Mouse (Mus musculus): ENCODE results near the gene Itpka. TPM values are rescaled to one million over a fixed set of nuclear protein-coding genes. Genes with fewer than 3 reads are reported as not detected.
A peak's percentile ranks its signal among the peaks of the same experiment; 100 is the strongest.

Itpka gene
- total and polyA plus RNA-seq, 2 experiments from 2014 or later = 0.50 to 1.00 TPM

GRCm38 (mm10) chr2:119757601-119758100 lies 15.5 kb downstream of the Itpka start:
- ATAC-seq (ENCODE audit: insufficient read depth, low read depth) = no peak
- TF ChIP-seq CTCF (IDR thresholded peaks at IDR 0.05; ENCODE audit: low read depth) (no peak), EP300 (IDR thresholded peaks at IDR 0.05; ENCODE audit: low read depth) (no peak)
- Histone ChIP-seq H3K4me2 (ENCODE audit: low read depth, low read length) (peak overlapping the region; percentile 100), H3K27me3 (ENCODE audit: control insufficient read depth, insufficient read depth, low read length) (peaks cover 66% of the 10 kb centered on the region), H3K9ac (replicated peaks; ENCODE audit: low read depth, low read length) (peak overlapping the region; percentile 29), H3K9me3 (replicated peaks; ENCODE audit: control insufficient read depth, low read length) (no peaks in the 10 kb centered on the region), H3K36me3 (replicated peaks; ENCODE audit: control insufficient read depth, insufficient read depth, low read length) (no peaks in the 10 kb centered on the region), H3K4me1 (ENCODE audit: control insufficient read depth, insufficient read depth) (0 out of 2 replicates have a peak, but pooled peaks cover 11% of the 10 kb centered on the region), H3K27ac (ENCODE audit: low read depth) (no peak overlapping the region), H3K4me3 (ENCODE audit: low read depth, low read length) (peak overlapping the region; percentile 66)
- 4% methylated on average over 28 of the region's 31 CpGs for WGBS
- DNase-seq (ENCODE audit: low spot score) = no peak

GRCm38 (mm10) chr2:119758101-119758843 lies 16.1 kb downstream of the Itpka start:
- no peak for TF ChIP-seq EP300 (IDR thresholded peaks at IDR 0.05; ENCODE audit: low read depth)
- TF ChIP-seq CTCF (IDR thresholded peaks at IDR 0.05; ENCODE audit: low read depth) = no peak
- Histone ChIP-seq H3K4me1 (ENCODE audit: control insufficient read depth, insufficient read depth) (0 out of 2 replicates have a peak, but pooled peaks cover 11% of the 10 kb centered on the region), H3K4me3 (ENCODE audit: low read depth, low read length) (peak overlapping the region; percentile 66), H3K36me3 (replicated peaks; ENCODE audit: control insufficient read depth, insufficient read depth, low read length) (no peaks in the 10 kb centered on the region), H3K9me3 (replicated peaks; ENCODE audit: control insufficient read depth, low read length) (no peaks in the 10 kb centered on the region), H3K4me2 (ENCODE audit: low read depth, low read length) (peak overlapping the region; percentile 100), H3K27ac (ENCODE audit: low read depth) (no peak overlapping the region), H3K27me3 (ENCODE audit: control insufficient read depth, insufficient read depth, low read length) (peaks cover 65% of the 10 kb centered on the region), H3K9ac (replicated peaks; ENCODE audit: low read depth, low read length) (peak overlapping the region; percentile 29)
- under 1% methylated on average over 29 of the region's 77 CpGs for WGBS
- DNase-seq (ENCODE audit: low spot score) = no peak
- ATAC-seq (ENCODE audit: insufficient read depth, low read depth) = peak; percentile 47

GRCm38 (mm10) chr2:119758844-119759835 lies 17.0 kb downstream of the Itpka start:
- Histone ChIP-seq H3K9ac (replicated peaks; ENCODE audit: low read depth, low read length) (no peak overlapping the region), H3K36me3 (replicated peaks; ENCODE audit: control insufficient read depth, insufficient read depth, low read length) (peaks cover 8% of the 10 kb centered on the region; the same call in 1 of the 2 replicates), H3K9me3 (replicated peaks; ENCODE audit: control insufficient read depth, low read length) (no peaks in the 10 kb centered on the region), H3K4me3 (ENCODE audit: low read depth, low read length) (peak overlapping the region; percentile 66), H3K4me2 (ENCODE audit: low read depth, low read length) (peak overlapping the region; percentile 100), H3K27ac (ENCODE audit: low read depth) (no peak overlapping the region), H3K4me1 (ENCODE audit: control insufficient read depth, insufficient read depth) (0 out of 2 replicates have a peak, but pooled peaks cover 11% of the 10 kb centered on the region), H3K27me3 (ENCODE audit: control insufficient read depth, insufficient read depth, low read length) (peaks cover 59% of the 10 kb centered on the region)
- DNase-seq (ENCODE audit: low spot score) (no peak), ATAC-seq (ENCODE audit: insufficient read depth, low read depth) (no peak)
- 7% methylated on average over 44 of the region's 44 CpGs for whole genome bisulfite sequencing
- TF ChIP-seq EP300 (IDR thresholded peaks at IDR 0.05; ENCODE audit: low read depth) = no peak
- no peak for TF ChIP-seq CTCF (IDR thresholded peaks at IDR 0.05; ENCODE audit: low read depth)

GRCm38 (mm10) chr2:119760251-119760650 lies 18.1 kb downstream of the Itpka start, which contains the start of gene Ltk:
Ltk (minus strand) TSS chr2:119760431.
- DNase-seq (ENCODE audit: low spot score) (no peak), ATAC-seq (ENCODE audit: insufficient read depth, low read depth) (no peak)
- Histone ChIP-seq H3K4me2 (ENCODE audit: low read depth, low read length) (no peak within 1 kb of the TSS), H3K9me3 (replicated peaks; ENCODE audit: control insufficient read depth, low read length) (no peaks in the 10 kb centered on the region), H3K27me3 (ENCODE audit: control insufficient read depth, insufficient read depth, low read length) (peaks cover 51% of the 10 kb centered on the region), H3K4me1 (ENCODE audit: control insufficient read depth, insufficient read depth) (0 out of 2 replicates have a peak, but pooled peaks cover 11% of the 10 kb centered on the region), H3K36me3 (replicated peaks; ENCODE audit: control insufficient read depth, insufficient read depth, low read length) (peaks cover 15% of the 10 kb centered on the region; the same call in 1 of the 2 replicates), H3K9ac (replicated peaks; ENCODE audit: low read depth, low read length) (no peak within 1 kb of the TSS), H3K27ac (ENCODE audit: low read depth) (no peak within 1 kb of the TSS), H3K4me3 (ENCODE audit: low read depth, low read length) (no peak within 1 kb of the TSS)
- WGBS = 15% methylated on average over 9 of the region's 9 CpGs
- no peak for TF ChIP-seq EP300 (IDR thresholded peaks at IDR 0.05; ENCODE audit: low read depth)
- TF ChIP-seq CTCF (IDR thresholded peaks at IDR 0.05; ENCODE audit: low read depth) = no peak

GRCm38 (mm10) chr2:119762276-119762675 lies 20.1 kb downstream of the Itpka start:
- ATAC-seq (ENCODE audit: insufficient read depth, low read depth) (no peak), DNase-seq (ENCODE audit: low spot score) (no peak)
- H3K4me1 ChIP-seq (ENCODE audit: control insufficient read depth, insufficient read depth) = 0 out of 2 replicates have a peak, but pooled peaks cover 11% of the 10 kb centered on the region
- no peak overlapping the region for H3K4me3 ChIP-seq (ENCODE audit: low read depth, low read length)
- no peak for TF ChIP-seq EP300 (IDR thresholded peaks at IDR 0.05; ENCODE audit: low read depth)
- no peak for TF ChIP-seq CTCF (IDR thresholded peaks at IDR 0.05; ENCODE audit: low read depth)
- H3K9me3 ChIP-seq (replicated peaks; ENCODE audit: control insufficient read depth, low read length) = no peaks in the 10 kb centered on the region
- peaks cover 18% of the 10 kb centered on the region for H3K36me3 ChIP-seq (replicated peaks; ENCODE audit: control insufficient read depth, insufficient read depth, low read length)
- H3K27me3 ChIP-seq (ENCODE audit: control insufficient read depth, insufficient read depth, low read length) = peaks cover 37% of the 10 kb centered on the region
- H3K27ac ChIP-seq (ENCODE audit: low read depth) = no peak overlapping the region
- no peak overlapping the region for H3K4me2 ChIP-seq (ENCODE audit: low read depth, low read length)
- H3K9ac ChIP-seq (replicated peaks; ENCODE audit: low read depth, low read length) = no peak overlapping the region
- WGBS = 46% methylated on average over 1 of the region's 1 CpGs

Measured in heart, postnatal 0 days (tissue).